Mouse (Mus musculus): Measurements from ENCODE around the gene Tspan11.
A peak's percentile ranks its signal among the peaks of the same experiment; 100 is the strongest.

The Tspan11 gene

GRCm38 (mm10) chr6:127925915-127926314 lies 38.5 kb downstream of the Tspan11 start:
- peak; percentile 33; the same call in 1 of the 2 replicates for ATAC-seq (ENCODE audit: insufficient number of reproducible peaks, low FRiP score, low TSS enrichment)

DNA sequence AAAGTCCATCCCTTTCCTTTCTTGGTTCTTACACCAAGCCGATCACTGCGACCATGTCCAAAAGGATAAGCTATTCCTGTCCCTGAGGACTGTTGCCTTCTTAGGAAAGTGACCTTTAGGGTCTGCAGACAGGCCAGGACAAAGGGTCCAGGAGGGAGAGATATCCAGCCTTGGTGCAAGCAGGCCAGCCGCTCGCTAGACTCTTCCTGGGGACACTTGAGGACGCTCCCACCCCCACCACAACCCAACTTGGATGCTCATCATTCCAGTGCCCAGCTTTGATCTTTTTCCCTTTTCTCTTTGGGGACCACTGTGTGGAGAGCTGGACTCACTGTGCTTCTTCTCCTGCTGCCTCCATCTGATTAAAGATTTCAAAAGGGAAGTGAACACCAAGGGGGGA lies 41.3 kb downstream of the Tspan11 start:
- no peak for ATAC-seq (ENCODE audit: insufficient number of reproducible peaks, low FRiP score, low TSS enrichment)

- no peak for ATAC-seq (ENCODE audit: insufficient number of reproducible peaks, low FRiP score, low TSS enrichment)
Measured at GRCm38 (mm10) chr6:127932697-127933096, 45.3 kb downstream of the Tspan11 start.

- no peak for ATAC-seq (ENCODE audit: insufficient number of reproducible peaks, low FRiP score, low TSS enrichment)
Measured at GRCm38 (mm10) chr6:127933841-127934240, 46.5 kb downstream of the Tspan11 start.

DNA sequence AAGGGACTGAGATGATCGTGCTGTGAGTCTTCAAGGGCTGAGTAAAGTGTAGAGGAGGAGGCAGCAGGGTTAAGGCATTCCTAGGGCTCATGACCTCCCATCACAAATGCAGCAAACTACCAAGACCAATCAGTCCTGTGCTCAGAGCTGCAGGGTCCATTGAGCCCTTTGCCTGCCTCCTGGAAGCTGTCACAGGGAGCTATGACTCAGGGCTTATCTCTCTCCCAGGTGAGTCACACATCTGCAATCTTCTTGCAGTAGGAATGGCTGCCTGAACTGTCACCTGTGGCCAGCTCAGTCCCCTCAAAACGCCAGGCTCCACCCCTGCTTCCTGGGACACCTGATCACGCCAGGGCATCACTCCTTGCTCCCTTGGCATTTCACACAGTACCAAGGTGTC lies 47.7 kb downstream of the Tspan11 start:
- ATAC-seq (ENCODE audit: insufficient number of reproducible peaks, low FRiP score, low TSS enrichment) = no peak

- no peak for ATAC-seq (ENCODE audit: insufficient number of reproducible peaks, low FRiP score, low TSS enrichment)
Measured at GRCm38 (mm10) chr6:127942421-127942820, 55.0 kb downstream of the Tspan11 start.

DNA sequence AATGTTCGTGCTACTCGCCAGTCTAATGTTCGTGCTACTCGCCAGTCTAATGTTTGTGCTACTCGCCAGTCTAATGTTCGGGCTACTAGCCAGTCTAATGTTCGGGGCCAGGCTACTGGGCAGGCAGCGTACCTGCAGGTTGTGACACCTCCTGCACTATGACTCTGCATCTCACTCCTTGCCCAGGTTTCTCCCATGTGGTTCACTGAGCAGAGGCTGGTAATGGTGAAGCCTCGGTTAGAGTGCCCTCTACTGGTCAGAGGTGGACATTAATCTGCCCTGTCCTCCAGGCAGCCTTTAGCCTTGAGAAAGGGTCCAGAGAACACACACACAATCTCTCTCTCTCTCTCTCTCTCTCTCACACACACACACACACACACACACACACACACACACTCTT lies 58.3 kb downstream of the Tspan11 start:
- peak; percentile 79 for ATAC-seq (ENCODE audit: insufficient number of reproducible peaks, low FRiP score, low TSS enrichment)

- no peak for ATAC-seq (ENCODE audit: insufficient number of reproducible peaks, low FRiP score, low TSS enrichment)
Measured at GRCm38 (mm10) chr6:127948656-127949055, 61.3 kb downstream of the Tspan11 start.

DNA sequence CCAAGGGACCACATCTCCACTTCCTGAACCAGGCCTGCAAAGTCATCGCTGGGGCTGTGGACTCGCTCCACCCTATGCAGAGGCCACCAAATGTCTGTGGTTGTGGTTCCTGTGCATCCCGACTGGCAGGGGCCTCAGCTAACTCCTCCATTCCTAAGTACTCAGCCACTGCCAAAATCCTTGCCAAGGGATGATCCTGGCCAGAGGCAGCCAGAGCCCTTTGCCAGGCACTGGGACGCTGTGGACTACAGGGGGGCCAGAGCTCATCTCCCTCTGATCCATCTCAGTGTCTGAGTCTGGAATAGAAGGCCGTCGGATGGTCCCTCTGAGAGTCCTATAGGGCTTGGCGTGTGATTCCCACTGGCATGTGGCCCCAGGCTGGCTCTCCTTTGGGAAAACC lies 62.5 kb downstream of the Tspan11 start:
- no peak for ATAC-seq (ENCODE audit: insufficient number of reproducible peaks, low FRiP score, low TSS enrichment)

GRCm38 (mm10) chr6:127953071-127953470 lies 65.7 kb downstream of the Tspan11 start:
- no peak for ATAC-seq (ENCODE audit: insufficient number of reproducible peaks, low FRiP score, low TSS enrichment)

DNA sequence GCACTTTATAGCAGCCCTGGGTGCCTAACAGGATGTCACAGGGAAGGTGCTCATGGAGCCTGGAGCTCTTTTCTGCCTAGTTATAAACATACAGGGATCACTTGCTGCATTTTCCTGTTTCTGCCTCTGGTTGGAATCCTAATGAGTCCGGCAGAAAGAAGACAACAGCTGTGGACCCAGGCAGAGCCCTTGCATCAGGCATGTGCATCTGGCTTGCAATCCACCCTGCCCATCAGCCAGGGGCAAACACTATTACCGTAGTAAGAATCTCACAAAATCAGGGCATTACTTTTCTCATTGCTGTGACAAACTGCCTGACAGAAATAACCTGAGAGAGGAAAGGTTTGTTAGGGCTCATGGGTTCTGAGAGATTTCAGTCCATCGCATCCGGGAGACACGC lies 68.8 kb downstream of the Tspan11 start:
- no peak for ATAC-seq (ENCODE audit: insufficient number of reproducible peaks, low FRiP score, low TSS enrichment)

- no peak for ATAC-seq (ENCODE audit: insufficient number of reproducible peaks, low FRiP score, low TSS enrichment)
Measured at GRCm38 (mm10) chr6:127960203-127960602, 72.8 kb downstream of the Tspan11 start.

DNA sequence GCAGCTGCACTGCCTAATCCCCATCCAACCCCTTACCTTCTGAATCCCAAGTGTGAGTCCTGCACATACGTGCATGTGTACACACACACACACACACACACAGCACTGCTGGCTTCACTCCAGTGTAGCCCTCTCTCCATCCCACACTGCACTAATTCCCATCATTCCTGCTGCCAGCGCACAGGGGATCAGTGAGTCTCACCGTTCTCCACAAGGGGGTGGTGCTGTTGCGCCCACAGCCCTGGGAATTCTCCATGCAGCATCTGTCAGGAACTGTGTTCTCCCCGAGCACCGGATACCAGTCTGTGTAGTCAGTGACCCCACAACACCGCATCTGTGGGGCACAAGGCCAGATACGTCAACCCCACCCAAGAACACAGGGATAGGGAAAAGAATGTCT lies 78.1 kb downstream of the Tspan11 start:
- ATAC-seq (ENCODE audit: insufficient number of reproducible peaks, low FRiP score, low TSS enrichment) = no peak

DNA sequence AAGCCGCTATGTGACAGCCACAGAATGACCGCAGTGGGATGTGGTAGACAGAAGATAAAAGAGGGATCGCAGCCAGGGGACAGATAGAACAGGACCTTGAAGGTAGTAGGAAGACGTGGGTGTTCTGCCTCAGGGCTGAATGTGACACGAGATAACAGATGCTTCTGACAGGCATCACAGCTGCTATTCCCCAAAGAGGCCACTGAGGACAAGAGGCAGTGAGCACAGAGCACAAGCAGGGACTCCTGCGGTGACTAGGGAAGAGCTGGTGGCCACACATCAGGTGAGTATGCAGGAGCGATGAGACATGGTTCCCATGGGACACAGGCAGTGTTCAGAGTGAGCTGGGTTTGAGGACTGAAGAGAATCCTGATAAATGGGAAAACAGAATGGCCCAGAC lies 82.3 kb downstream of the Tspan11 start:
- no peak for ATAC-seq (ENCODE audit: insufficient number of reproducible peaks, low FRiP score, low TSS enrichment)

GRCm38 (mm10) chr6:127970120-127970519 lies 82.7 kb downstream of the Tspan11 start:
- ATAC-seq (ENCODE audit: insufficient number of reproducible peaks, low FRiP score, low TSS enrichment) = 0 out of 2 replicates have a peak, but pooled peaks have one; percentile 43

- no peak for ATAC-seq (ENCODE audit: insufficient number of reproducible peaks, low FRiP score, low TSS enrichment)
Measured at GRCm38 (mm10) chr6:127970848-127971247, 83.5 kb downstream of the Tspan11 start.

- ATAC-seq (ENCODE audit: insufficient number of reproducible peaks, low FRiP score, low TSS enrichment) = no peak
Measured at GRCm38 (mm10) chr6:127971931-127972330, 84.5 kb downstream of the Tspan11 start.

DNA sequence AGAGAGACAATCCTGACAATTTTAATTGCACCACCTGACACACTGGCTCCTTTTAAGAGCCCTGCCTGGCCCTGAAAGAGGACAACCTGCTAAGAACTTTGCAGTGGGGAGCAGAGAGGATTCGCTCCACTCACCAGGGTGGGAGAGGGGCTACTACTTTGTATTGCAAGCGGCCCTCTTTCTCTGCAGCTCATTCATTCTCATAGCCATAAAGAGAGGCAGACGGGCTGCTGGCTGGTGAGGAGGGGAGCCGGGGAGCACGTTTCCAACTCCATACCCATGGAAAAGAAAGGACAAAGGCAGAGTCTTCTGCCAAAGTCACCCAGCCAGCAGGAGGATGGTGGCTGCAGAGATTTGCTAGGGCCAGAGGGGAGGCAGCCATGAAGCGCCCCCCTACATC lies 86.2 kb downstream of the Tspan11 start:
- no peak for ATAC-seq (ENCODE audit: insufficient number of reproducible peaks, low FRiP score, low TSS enrichment)

GRCm38 (mm10) chr6:127974000-127974399 lies 86.6 kb downstream of the Tspan11 start:
- no peak for ATAC-seq (ENCODE audit: insufficient number of reproducible peaks, low FRiP score, low TSS enrichment)

DNA sequence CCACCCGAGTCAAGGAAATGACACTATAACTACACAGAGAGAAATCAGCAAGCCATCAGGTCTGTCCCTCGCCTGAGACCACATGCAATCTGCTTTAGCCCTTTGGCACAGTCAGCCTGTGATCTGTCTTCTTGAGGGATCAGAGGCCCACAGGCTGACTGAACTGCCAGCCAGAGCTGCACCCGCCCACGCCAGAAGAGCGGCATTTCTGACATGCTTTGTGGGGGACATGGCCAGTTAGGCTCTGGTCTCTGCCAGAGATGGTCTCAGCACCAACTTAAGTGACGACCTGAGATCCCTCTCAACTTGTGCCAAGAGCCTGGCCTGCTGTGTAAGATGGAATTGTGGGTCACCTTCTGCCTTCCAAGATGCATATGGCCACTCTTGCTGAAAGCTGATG lies 89.3 kb downstream of the Tspan11 start:
- ATAC-seq (ENCODE audit: insufficient number of reproducible peaks, low FRiP score, low TSS enrichment) = no peak

GRCm38 (mm10) chr6:127978941-127979340 lies 91.6 kb downstream of the Tspan11 start:
- no peak for ATAC-seq (ENCODE audit: insufficient number of reproducible peaks, low FRiP score, low TSS enrichment)

- peak; percentile 74 for ATAC-seq (ENCODE audit: insufficient number of reproducible peaks, low FRiP score, low TSS enrichment)
Measured at GRCm38 (mm10) chr6:127979831-127980230, 92.4 kb downstream of the Tspan11 start.

DNA sequence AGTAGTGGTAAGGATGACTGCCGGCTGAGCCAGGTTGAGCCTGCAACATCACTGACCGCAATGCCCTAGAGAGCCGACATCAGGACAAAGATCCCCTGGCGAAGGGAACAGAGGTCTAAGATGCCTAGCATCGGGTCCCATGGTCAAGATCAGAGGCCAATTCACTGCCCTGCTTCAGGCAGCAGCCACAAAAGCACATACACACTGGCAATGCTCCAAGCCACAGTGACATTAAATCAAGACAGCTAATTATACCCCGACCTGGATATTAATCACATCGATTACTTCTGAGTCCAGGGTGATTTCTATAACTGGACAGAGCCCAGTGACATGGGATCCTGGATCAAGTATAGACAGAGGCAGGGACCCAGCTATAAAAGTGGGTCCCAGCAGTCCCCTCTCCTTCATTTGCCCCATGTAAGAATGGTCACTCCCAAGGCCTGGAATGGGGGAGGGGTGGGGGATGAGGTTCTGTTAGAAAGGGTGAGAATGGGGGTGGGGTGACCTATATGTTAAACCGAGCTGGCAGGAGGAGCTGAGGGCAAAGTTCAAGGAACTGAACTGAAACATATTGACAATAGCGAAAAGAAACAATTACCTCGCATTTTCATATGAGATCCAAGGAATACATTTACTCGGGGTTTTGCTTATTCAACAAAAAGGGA lies 93.1 kb downstream of the Tspan11 start:
- ATAC-seq (ENCODE audit: insufficient number of reproducible peaks, low FRiP score, low TSS enrichment) = no peak

Data from cerebellum, adult (tissue).